Mouse (Mus musculus): ENCODE data around the gene Slc5a6.

Gene Slc5a6

DNA sequence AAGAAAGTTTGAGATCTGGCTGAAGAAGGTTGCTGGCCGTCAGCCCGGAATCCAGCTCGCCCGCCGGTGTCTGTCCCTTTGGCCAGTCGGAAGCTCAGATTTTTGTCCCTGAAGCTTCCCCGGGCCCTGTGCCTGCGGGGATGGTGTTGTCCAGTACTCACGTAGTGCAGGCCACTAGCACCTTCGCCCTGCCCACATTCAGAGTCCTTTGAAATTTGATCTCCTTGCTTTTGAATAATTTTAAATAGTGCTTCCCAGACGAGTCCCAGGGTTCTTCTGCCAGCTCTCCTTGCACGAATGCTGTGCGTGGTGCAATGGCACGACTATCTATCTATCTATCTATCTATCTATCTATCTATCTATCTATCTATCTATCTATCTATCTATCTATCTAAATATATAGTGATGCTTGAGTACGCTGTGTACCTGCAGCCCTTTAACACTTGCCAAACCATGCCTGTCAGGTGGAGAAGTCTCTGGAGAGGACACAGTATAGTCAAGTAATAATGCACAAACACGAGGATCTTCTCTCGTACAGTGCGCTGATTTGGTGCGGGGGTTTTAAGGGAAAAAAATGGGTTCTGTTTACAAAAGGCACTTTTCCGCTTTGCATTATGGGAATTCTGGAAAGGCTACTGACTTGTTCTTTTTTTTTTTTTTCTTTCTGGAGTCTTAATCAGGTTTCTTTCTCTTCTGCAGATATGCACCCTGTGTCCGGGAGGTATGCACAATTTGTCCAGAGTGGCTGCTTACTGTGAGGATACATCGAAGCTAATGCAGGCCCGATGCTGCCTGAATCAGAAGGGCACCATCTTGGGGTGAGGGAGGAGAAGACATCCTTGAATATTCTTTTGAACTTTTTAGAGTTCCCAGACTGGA is at the start of gene Slc5a6:
Slc5a6 (minus strand) TSS at position 162 of the 879 bp plus-strand sequence.
- peak in 1 of 2 experiments; percentile 46 for DNase-seq (ENCODE audit: low spot score in 2 of 2)

DNA sequence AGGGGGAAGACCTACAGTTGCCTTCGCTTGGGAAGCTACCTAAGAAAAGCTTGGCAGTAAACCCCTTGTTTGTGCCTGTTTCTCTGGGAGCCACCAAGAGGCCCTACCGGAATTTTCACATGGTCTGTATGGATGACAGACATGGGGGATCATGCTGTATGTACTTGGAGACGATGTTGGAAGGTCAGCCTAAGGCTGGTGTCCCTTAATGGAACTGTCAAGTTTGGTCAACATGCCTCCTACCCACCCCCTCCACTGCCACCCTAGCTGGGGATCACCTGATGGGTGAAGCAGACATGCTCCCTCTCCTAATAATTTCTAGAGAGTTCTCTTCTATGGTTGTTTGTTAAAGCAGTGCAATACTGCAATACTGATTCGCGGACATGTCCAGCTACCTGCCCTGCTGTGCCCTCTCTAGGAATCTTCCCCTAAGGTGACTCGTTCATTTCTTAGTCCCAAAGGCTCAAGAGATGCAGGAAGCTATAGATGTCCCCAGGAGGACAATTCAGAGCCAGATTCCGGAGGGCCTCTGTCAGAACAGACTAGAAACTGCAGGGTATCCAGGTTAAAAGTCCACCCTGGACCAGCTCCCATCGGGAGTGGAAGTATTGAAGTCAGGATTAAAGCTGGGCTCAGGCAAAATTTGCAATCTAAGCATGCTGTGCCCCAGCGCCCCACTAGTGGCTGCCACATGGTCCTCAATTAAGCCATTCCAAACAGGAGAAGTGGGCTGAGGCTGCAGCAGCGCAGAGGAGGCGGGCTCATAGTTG is 47.2 kb upstream of the Slc5a6 start:
- DNase-seq (ENCODE audit: low spot score in 2 of 2): no peak

DNA sequence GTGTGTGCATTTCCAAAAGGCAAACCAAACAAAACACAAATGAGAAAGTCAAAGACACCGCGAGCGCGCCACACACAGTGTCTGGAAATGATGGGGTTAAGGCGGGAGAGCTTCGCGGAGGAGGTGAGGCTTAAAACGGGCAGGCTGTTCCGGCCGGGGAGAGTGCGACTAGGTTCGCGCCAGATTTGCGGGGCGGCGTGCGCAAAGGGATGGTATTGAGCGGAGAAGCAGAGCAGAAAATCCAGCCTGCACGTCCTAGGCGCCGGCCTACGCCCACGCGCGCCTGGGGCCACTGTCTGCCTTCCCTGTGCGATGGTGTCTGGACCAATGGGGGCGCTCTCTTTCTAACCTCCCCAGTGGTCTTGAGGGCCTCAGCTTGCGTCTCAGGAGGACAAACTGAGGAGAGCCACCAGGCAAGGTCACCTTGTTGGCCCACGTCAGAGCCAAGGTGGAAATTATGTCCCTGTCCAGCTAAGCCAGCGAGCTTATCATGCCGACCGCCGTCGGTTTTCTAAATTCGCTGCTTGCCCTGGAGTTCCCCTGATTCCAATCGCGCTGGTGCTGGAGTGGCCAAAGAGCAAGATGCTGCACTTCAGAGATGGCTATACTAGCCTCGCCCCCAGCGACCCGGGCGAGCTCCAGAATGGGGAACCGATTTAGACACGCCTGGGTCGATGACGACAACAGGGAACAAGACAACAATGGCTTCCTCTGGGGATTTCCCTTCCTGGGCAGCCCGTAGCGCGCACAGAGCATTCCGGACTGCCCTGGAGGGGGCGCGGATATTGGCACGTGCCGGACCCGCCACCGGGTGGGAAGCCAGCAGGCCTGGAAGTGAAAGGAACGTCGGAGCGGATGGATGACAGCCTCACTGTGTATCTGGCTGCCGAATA is 46.3 kb upstream of the Slc5a6 start:
- DNase-seq (ENCODE audit: low spot score in 2 of 2): peak; percentile 49 to 76

DNA sequence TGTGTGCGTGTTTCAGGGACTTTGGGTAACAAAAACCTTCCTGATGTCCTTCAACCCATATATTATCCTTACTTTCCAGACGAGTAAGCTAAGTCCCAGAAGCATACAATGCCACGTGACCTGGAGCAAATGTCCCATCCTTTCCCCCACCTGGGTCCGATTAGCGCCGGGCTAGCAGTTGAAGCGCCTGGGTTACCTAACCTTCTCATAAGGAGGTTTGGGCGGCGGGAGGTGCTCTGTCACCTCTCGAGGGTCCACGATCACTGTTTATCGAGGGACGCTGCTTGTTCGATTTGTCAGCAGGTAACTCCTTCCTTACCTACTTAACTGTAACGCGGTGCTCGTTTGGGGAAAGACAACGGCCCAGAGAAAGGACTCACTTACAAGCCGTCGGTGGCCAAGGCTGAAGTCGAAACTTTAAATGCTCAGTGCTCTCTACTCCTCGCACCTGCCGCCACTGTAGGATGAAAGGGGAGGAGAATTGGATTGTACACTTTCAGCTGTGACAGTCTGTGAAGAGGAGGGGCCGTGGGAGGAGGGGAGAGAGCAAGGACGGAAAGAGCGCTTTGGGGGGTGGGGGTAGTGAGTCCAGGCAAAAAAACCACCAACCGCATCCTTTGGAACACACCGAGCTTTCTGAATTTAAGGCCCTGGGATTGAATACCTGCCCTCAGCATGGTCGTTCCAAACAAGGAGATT is 45.5 kb upstream of the Slc5a6 start:
- DNase-seq (ENCODE audit: low spot score in 2 of 2): no peak

DNA sequence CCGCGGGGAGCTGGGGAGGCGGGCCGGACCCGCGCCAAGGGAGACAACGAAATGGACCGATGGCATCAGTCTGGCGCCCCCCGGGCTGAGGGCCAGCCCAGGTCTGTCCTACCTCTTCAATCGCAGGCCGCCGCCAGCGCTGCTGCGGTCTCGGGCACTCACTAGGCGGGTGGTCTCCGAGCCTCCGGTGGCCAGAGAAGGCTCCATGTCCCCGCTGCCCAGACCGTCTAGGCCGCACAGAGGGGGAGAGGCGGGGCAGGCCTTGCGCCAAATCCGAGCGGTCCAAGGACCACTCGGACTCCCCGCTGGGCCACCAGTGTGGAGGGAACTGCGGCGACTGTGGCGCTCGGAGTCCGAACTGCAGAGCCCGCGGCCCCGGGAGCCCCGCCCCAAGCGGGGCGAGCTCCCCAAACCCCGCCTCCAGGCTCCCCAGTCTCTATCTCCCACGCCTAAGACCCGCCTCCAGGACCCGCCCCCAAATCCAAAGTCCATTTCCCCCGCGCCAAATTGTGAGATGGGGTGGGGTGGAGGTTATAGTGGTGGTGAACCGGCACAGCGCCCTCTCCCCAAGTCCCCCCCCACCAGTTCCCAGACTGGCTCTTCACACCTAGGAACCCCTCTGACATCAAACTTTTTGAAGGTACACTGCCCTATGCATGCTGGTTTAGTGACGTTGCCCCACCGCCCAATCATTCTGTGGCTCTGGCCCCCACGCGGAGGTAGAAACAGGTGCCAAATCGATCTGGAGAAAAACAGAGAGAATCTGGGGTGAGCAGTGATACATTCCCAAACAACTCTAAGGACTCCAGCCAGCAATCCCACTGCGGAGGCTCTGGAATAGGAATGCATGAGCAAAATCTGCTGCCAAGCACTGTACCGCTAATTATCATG is 44.7 kb upstream of the Slc5a6 start:
- no peak for DNase-seq (ENCODE audit: low spot score in 2 of 2)

DNA sequence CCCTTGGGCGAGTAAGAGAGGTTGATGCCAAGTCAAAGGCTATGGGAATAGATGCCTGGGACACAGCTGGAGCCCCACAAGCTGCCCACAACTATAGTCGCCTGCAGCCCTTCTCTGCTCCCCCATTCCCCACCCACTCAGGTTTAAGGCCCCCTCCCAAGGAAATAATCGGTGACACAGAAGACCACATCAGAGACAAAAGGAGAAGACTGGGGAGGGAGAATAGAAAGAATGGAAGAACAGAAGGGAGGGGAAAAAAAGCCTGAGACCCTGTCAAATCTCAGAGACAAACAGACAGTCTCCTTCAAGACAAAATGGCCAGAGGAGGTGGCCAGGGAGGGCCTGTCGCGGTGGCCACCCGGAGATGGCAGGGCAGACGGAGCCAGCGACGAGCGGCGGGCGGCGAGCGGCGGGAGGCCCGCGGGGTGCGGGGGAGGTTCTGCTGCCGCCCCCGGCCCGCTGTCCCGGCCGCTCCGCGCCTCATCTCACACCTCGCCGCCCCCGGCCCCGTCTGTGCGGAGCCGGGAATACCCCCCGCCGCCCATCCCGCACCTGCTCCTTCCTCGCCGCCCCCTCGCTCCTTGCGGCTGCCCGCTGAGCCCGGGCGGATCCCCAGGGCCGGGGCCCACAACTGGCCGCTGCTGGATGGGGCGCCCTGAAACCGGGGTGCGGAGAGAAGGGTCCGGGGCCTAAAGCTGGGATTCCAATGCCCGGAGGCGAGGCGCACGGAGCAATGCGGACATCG is 43.7 kb upstream of the Slc5a6 start:
- DNase-seq (ENCODE audit: low spot score in 2 of 2): no peak

DNA sequence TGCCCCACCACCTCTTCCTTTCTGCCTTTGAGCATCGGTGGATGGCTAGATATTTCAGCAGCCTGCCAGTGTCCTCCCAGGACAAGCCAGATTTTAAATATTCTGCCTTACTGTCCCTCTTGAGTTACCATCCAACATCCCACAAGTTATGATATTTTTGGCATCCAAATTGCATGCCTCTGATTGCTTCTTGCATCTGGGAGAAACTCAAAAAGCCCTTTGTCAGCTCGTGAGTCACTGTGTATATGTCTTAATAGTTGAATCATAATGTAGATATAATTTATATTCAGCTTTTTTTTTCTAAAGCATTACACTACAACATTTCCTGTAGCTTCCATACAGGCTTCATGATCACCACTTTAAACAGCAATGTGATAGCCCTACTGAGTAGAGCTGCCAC is 38.4 kb upstream of the Slc5a6 start:
- DNase-seq (ENCODE audit: low spot score in 2 of 2): no peak

DNA sequence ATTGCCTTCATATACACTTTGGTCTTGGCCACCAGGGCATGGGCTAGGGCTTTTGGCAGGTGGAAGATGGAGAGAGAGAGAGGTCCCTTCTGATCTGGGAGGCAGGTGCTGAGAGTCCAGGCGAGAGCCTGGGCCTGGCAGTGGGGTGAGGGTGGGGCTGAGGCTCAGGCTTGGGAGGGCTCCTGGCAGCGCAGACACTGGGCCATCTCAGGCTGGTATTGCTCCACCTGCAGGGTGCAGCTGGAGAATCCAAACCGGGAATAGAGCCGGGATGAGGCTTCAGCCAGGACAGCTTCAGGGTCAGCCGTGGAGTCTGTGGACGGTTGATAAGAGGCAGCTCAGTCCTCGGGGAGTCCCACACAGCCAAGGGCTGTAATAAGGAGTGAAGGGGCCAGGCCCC is 37.9 kb upstream of the Slc5a6 start:
- no peak for DNase-seq (ENCODE audit: low spot score in 2 of 2)

DNA sequence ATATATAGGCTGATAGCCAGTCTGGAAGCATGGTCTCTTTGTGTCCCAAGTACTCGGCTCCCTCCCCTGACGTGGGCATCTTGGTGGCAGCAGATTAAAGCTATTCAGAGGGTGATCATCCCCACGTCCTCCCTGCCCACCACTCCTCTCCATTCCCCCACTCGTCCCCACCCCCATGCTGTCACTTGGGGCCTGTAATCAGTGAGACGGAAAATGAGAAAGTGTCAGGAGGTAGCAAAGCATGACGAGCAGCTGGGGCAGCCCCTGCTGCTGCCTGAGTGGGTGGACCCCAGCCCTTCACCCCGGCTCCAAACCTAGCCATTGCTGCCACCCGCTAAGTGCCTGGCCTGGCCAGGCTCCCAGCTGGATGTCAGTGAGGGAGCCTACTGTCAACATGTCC is 35.2 kb upstream of the Slc5a6 start:
- no peak for DNase-seq (ENCODE audit: low spot score in 2 of 2)

DNA sequence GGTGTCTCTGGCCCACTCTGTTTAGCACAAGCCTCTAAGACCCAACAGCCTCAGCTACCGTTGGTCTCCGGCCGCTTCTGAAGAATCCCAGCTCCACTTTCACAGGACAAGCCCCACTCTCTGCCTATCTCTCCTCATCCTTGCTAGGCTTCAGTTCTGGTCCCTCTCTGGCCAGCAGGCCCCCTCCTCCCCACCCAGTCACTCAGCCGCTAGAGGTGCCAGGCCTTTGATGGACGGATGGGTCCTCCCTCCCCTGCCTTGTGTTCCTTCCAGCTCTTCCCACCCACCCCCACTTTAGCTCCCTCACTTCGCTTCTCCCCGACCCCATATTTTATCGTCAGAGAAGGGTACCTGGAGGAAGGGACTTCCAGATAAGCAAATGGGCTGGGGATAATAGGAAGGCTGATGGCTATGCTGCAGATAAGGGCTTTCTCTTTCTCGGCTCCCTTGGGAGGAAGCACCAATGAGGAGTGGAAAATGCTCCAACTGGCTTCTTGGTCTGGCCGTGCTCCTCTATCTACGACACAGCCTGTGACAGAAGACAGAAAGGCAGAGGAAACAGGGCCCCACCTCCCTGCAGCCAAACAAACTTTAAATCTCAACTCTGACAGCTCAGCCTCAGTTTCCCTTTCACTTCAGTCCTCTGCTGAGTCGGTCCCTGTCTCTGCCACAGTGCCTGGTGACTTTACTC is 34.4 kb upstream of the Slc5a6 start:
- no peak for DNase-seq (ENCODE audit: low spot score in 2 of 2)

DNA sequence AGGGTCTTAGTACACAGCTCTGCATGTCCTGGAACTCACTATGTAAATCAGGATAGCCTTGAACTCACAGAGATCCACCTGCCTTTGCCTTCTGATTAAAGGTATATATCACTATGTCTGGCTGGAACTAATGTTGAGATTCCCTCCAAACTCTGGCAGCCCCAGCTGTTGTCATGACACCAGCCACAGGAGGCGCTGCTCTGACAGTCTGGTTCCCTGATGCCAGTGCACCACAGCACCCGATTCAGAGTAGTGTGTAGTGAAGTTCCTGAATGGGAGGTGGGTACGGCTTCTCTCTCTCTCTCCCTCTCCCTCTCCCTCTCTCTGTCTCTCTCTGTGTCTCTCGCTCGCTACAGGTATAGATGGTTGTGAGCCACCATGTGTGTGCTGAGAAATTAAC is 33.6 kb upstream of the Slc5a6 start:
- DNase-seq (ENCODE audit: low spot score in 2 of 2): peak; percentile 73 to 87

DNA sequence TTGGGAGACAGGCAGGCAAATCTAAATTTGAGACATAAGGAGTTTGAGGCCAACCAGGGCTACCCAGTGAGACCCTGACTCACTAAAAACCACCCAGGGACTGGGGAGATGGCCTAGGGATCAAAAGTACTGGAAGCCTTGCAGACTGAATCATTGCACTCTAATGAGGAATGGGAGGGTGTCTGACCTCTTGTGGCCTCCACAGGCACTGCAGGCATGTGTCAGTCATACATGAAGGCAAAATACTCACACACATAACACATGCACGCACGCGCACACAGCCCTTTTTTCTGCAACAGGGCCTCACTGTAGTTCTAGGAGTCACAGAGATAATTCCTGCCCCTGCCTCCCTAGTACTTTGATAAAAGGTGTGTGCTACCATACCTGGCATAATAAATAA is 32.7 kb upstream of the Slc5a6 start:
- peak in 1 of 2 experiments; percentile 65 for DNase-seq (ENCODE audit: low spot score in 2 of 2)

DNA sequence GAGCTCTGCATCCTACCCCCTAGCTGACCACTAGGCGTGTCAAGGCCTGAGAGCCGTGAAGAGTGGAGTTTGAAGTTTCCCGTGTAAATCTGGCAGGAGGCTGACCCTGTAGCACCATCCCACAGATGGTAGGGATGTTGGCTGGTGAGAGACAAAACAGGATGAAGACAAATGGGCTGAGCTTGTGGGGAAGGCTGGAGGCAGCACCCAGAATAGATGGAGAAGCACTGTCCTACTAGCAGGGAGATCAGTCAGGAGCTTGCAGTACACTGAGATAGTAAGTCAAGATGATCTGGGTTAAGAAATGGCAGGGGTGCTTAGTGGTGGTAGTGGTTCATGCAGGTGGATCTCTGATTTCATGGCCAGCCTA is 32.1 kb upstream of the Slc5a6 start:
- no peak for DNase-seq (ENCODE audit: low spot score in 2 of 2)

DNA sequence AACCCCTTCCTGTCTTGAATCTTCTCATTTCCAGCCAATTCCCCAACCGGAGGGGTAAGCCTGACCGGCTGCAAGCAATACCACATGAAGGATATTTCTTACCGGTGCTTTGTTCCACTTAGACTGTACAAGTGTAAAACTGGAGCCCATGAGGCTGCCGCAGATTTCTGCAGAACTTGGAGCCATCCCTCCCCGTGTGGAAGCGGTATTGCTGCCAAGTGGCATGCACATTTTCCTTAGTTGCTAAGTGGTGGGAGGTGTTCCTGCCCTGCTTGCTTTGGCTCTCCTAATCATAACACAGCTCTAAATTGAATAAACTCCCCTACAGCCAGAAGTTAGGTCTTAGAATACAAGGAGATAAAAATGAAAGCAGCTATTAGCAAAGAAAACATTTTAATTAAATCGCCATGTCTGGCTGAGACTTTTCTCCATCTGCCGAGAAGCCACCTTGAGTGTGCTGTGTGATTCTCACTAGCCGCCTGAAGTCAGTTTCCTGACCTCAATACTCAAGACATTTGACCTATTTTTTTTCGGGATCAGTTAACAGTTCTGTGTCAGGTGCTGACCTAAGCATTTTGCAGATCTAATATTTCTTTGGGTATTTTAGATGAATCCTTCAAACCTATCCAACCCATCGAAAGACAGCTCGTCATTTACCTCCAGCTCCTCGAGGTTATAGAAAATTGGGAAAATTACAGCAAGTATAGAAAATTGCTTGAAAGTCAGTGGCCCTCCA is 31.5 kb upstream of the Slc5a6 start:
- DNase-seq (ENCODE audit: low spot score in 2 of 2): no peak

DNA sequence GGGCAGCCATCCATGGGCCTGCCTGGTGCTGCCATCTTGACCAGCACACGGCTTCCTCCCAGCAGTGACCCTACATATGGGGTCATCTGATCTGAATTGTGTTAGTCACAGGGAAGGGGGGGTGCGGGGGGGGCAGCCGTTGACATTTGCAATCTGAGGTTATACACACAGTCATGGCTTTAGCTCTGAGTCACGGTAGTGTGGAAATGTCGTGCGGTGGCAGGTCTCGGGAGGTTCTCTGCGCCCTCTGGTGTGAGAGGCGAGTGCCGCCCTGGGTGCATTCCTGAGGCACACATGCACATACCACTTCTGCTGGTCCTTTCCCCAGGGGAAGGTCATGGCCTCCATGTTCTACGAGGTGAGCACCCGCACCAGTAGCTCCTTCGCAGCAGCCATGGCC is 27.6 kb upstream of the Slc5a6 start:
- no peak for DNase-seq (ENCODE audit: low spot score in 2 of 2)

DNA sequence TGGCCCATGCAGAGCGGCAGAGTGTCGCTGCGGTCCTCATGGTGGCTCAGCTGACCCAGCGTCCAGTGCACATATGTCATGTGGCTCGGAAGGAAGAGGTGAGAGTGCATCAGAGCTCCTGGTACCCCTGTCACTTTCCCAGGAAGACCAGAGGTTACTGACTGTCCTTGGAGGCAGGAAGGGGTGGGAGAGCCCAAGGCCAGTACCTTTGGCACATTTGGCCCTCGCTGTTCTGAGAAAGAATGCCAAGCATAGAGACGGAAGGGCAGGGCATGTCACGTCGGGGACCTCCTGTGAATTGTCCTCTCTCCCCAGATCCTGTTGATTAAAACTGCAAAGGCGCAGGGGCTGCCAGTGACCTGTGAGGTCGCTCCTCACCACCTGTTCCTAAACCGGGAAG is 24.5 kb upstream of the Slc5a6 start:
- no peak for DNase-seq (ENCODE audit: low spot score in 2 of 2)

DNA sequence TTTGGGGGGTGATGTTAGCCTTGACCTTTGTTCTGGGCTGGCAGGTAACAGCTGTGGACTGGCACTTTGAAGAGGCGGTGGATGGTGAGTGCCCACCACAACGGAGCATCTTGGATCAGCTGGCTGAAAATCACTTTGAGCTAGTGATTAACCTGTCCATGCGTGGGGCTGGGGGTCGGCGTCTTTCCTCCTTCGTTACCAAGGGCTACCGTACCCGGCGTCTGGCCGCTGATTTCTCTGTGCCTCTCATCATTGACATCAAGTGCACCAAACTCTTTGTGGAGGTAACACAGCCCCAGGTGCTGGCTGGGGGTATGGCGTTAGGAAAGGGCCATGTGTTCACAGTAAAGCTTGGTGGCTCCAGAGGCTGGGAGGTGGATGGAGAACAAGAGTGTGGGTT is 23.1 kb upstream of the Slc5a6 start:
- DNase-seq (ENCODE audit: low spot score in 2 of 2): no peak

DNA sequence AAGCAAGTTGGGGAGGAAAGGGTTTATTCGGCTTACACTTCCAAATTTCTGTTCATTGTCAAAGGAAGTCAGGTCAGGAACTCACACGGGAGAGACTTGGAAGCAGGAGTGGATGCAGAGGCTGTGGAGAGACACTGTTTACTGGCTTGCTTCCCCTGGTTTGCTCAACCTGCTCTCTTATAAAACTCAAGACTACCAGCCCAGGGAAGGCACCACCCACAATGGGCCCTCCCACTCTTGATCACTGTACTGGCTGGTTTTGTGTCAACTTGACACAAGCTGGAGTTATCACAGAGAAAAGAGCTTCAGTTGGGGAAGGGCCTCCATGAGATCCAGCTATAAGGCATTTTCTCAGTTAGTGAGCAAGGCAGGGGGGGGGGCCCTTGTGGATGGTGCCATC is 22.3 kb upstream of the Slc5a6 start:
- DNase-seq (ENCODE audit: low spot score in 2 of 2): no peak
